Mouse (Mus musculus) CD4-positive, CD25-positive, alpha-beta regulatory T cell, adult 4 months (primary cell): ENCODE measurements around the gene Flna. TPM values are rescaled to one million over a fixed set of nuclear protein-coding genes. Genes with fewer than 3 reads are reported as not detected.
"Not testable (repeated sequence)": the region's sequence is repeated elsewhere in the genome, so short reads cannot be mapped to it uniquely, and the experiment has no call there.

Source experiments
- ATAC-seq: one replicate; pipeline ENCODE4 v1.8.0; 2017
- polyA plus RNA-seq, 2 experiments: library from polyadenylated mRNA; unstranded; fragments of 100-300 nt; shearing (Covaris generic); gene quantifications; one replicate each; pipeline ENCODE4 v1.2.1; 2017

Gene Flna
- polyA plus RNA-seq, 2 experiments from 2014 or later = 199 to 249 TPM

GRCm38 (mm10) chrX:74246213-74246681, 3.4 kb downstream of the Flna start:
- ATAC-seq = peak; percentile 69

- peak; percentile 31 for ATAC-seq
These were observed 3.9 kb downstream of the Flna start for GRCm38 (mm10) chrX:74245687-74246086.

- no peak for ATAC-seq
These were observed 4.5 kb downstream of the Flna start for GRCm38 (mm10) chrX:74245107-74245506.

- ATAC-seq = no peak
These were observed 5.0 kb downstream of the Flna start for GRCm38 (mm10) chrX:74244614-74245083.

- peak; percentile 74 for ATAC-seq
These were observed 5.8 kb downstream of the Flna start for GRCm38 (mm10) chrX:74243807-74244206.

GRCm38 (mm10) chrX:74243396-74243795, 6.2 kb downstream of the Flna start:
- no peak for ATAC-seq

- no peak for ATAC-seq
These were observed 9.3 kb downstream of the Flna start for GRCm38 (mm10) chrX:74240332-74240731.

- ATAC-seq = no peak
These were observed 16.4 kb downstream of the Flna start for GRCm38 (mm10) chrX:74233196-74233595.

- ATAC-seq = no peak
These were observed 19.6 kb downstream of the Flna start for GRCm38 (mm10) chrX:74230038-74230437.

GRCm38 (mm10) chrX:74220099-74220498, 29.5 kb downstream of the Flna start:
- not testable (repeated sequence) for ATAC-seq

GRCm38 (mm10) chrX:74219449-74219848, 30.2 kb downstream of the Flna start:
- no peak for ATAC-seq

GRCm38 (mm10) chrX:74218496-74218895, 31.1 kb downstream of the Flna start:
- ATAC-seq = no peak

GRCm38 (mm10) chrX:74203556-74203955, 46.1 kb downstream of the Flna start:
- no peak for ATAC-seq

GRCm38 (mm10) chrX:74176959-74177358, 72.7 kb downstream of the Flna start, which contains the start of gene Tktl1:
TSS of gene Tktl1 (plus strand) at chrX:74177259.
- ATAC-seq = no peak

Other genes with a start within 250 kb of the Flna start
- gene Irak1, start 225.9 kb downstream of the Flna start, polyA plus RNA-seq = 10 to 100 TPM; 19.8 to 23.1 TPM
- not detected for gene Opn1mw, start 122.4 kb downstream of the Flna start, polyA plus RNA-seq
- 10 to 100 TPM; 19.9 to 20.2 TPM for gene Mecp2, start 114.5 kb downstream of the Flna start, polyA plus RNA-seq
- not detected for gene Tex28, start 82.0 kb downstream of the Flna start, polyA plus RNA-seq
- gene Tktl1, start 72.6 kb downstream of the Flna start, polyA plus RNA-seq = 1 to 10 TPM; 2.9 to 3.1 TPM
- gene Emd, start 4.9 kb upstream of the Flna start, polyA plus RNA-seq = 10 to 100 TPM; 35.0 to 53.2 TPM
- gene Rpl10, start 21.0 kb upstream of the Flna start, polyA plus RNA-seq = 1,000 to 10,000 TPM in 1 of 2 experiments, 100 to 1,000 TPM in 1; 597 to 1,460 TPM
- 10 to 100 TPM; 54.0 to 68.6 TPM for gene Taz, start 32.1 kb upstream of the Flna start, polyA plus RNA-seq
- 10 to 100 TPM; 23.0 to 31.1 TPM for gene Dnase1l1, start 32.5 kb upstream of the Flna start, polyA plus RNA-seq
- gene Atp6ap1, start 47.3 kb upstream of the Flna start, polyA plus RNA-seq = 100 to 1,000 TPM; 165 to 225 TPM
- gene Gdi1, start 55.2 kb upstream of the Flna start, polyA plus RNA-seq = 100 to 1,000 TPM; 283 to 370 TPM
- gene Fam50a, start 63.2 kb upstream of the Flna start, polyA plus RNA-seq = 10 to 100 TPM; 65.9 to 68.7 TPM
- 1 to 10 TPM; 3.2 to 7.9 TPM for gene Plxna3, start 79.2 kb upstream of the Flna start, polyA plus RNA-seq
- gene Lage3, start 103.8 kb upstream of the Flna start, polyA plus RNA-seq = 10 to 100 TPM; 60.3 to 62.7 TPM
- gene Ubl4a, start 123.4 kb upstream of the Flna start, polyA plus RNA-seq = 10 to 100 TPM; 60.0 to 78.5 TPM
- 10 to 100 TPM; 21.5 to 34.2 TPM for gene Slc10a3, start 123.5 kb upstream of the Flna start, polyA plus RNA-seq
- gene Fam3a, start 143.5 kb upstream of the Flna start, polyA plus RNA-seq = 10 to 100 TPM; 28.6 to 47.0 TPM
- gene Ikbkg, start 143.5 kb upstream of the Flna start, polyA plus RNA-seq = 10 to 100 TPM; 44.7 to 65.1 TPM
- gene G6pdx, start 179.4 kb upstream of the Flna start, polyA plus RNA-seq = 10 to 100 TPM; 33.3 to 41.4 TPM
- gene Gm6880, start 231.6 kb upstream of the Flna start, polyA plus RNA-seq = not detected